Mouse (Mus musculus) kidney, adult 11 months (tissue): ENCODE measurements at regions not wholly inside any gene's neighbourhood (a gene's known extent, or its start where the extent isn't known, plus 50 kb on each side); places are given as distances from the start of the nearest gene placed in this dataset.

Experiments used
- DNase-seq: peaks from one replicate; pipeline ENCODE4 v3.0.0; 2022

DNA sequence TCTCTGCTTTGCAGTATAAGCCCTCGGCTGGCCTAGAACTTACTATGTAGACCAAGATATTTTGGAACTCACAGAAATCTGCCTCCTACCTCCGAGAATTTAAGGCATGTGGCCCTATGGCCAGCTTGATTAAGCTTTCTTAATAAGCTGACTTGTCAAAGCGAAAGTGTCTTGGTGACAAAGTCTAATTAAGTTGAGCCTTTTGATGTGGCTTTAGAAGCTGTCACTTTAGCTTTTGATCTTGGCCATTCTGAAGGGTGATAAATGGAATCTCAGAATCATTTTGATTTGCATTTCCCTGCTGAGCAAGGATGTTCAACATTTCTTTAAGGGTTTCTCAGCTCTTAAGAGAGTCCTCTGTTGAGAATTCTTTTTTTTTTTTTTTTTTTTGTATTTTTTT, 67.6 kb upstream of the Tdrd3 start:
- DNase-seq: no peak

DNA sequence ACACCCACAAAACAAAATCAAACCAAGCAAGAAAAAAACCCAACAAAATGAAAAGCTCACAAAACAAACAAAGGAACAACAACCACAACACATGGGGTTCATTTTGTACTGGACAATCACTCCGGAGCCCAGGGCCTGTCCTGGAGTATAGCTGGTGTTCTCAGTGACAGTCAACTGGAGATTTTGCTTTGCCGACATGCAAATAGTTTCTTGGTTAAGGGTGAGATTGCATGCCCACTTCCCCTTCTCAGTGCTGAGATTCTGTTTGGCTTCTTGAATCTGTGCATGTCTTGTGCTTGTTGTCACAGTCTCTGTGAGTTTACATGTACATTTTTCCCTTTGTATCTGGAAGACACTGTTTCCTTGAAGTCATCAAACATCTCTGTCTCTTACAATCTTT, 50.6 kb upstream of the Tdrd3 start:
- DNase-seq: no peak
